Mouse (Mus musculus) heart, postnatal 0 days (tissue): ENCODE results near the gene Dock1.

Experiments
- CTCF ChIP-seq: IDR thresholded peaks from 2 replicates; pipeline ENCODE4 v1.5.1; 2016; ENCODE audit warnings: antibody characterized with exemption, control low read depth, low read depth
- EP300 ChIP-seq: IDR thresholded peaks from 2 replicates; pipeline ENCODE4 v1.6.1; 2016; ENCODE audit warnings: antibody characterized with exemption, low read depth

DNA sequence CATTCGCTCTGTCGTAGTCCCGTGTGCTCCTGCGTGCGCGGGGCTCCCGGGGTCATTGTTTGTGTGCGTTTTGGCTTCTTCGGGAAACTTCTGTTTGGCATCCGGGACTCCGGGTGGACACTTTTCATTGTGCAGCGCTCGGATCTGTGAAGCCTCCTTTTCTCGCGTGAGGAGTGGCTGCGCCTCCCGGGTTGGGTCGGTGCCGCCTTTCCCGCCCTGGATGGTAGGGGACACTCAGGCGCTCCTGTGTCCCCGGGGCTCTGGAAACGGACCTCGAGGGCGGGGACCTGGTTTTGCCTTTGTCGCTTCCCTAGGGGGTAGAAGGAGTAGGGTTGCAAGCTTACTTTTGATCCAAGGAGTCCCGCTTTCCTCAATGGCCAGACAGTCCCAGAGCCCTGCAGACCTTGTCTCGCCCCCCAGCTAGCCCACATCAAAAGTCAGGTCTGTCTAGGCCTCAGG is 578 bp downstream of the Dock1 start:
- TF ChIP-seq CTCF: no peak
- no peak for TF ChIP-seq EP300
